Mouse (Mus musculus): ENCODE measurements around the gene Arid1a.

The Arid1a gene

DNA sequence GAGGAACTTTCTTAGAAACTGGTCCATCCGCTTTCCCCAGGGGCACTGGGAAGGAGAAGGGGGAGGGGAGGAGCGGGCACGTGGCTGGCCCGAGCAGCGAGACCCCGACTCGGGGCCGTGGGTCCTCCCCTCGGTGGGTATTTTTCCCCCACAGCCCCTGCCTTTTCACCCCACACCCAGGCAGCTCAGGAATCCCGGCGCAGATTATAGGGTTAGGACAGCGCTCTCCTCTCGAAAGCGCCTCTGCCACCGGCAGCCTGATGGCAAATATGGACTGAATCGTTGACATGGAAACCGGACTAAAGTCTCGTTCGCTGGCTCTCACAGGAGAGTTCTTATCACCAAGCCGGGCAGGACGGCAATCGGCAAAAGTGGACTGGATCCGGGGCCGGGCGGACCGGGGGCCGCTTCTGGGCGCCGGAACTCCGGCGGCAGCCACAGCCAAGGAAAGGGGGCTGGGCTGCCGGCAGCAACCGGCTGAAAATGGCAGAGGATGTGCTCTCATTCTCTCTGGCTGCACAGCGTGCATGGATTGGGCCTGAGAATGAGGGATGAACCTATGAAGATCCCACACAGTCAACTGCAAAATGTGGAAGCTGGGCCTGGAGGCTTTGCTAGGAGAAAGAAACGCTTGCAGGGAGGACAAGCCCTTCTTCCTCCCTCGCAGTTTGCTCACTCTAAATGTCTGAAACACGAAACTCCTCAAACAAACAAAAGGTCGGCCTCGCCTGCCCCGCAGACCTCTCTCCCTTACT lies at the start of gene Arid1a:
TSS of gene Arid1a (minus strand) at position 256 of the 755 bp plus-strand sequence.
- DNase-seq (ENCODE audit: low spot score): peak; percentile 93

- no peak for DNase-seq (ENCODE audit: low spot score)
Measured at GRCm38 (mm10) chr4:133804401-133805263, 48.1 kb upstream of the Arid1a start.

- no peak for DNase-seq (ENCODE audit: low spot score)
Measured at GRCm38 (mm10) chr4:133800589-133800988, 44.0 kb upstream of the Arid1a start.

DNA sequence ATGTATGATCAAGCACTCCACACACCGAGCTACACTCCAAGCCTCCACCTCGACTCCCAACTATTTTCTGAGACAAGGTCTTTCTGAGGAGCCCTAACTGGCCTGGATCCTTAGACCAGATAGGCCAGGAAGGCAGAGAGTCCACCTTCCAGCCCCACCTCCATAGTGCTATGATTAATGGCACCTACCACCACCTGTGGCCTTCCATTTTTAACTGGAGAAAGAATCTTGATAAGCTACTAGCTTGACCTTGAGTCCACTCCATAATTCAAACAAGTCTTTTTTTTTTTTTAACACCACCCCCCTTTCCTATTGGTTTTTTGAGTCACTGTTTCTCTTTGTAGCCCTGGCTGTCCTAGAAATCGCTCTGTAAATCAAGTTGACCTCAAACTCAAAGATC lies 36.7 kb upstream of the Arid1a start:
- DNase-seq (ENCODE audit: low spot score): no peak

GRCm38 (mm10) chr4:133774570-133775554 lies 18.3 kb upstream of the Arid1a start:
- DNase-seq (ENCODE audit: low spot score): peak; percentile 71

- DNase-seq (ENCODE audit: low spot score): no peak
Measured at GRCm38 (mm10) chr4:133769157-133769556, 12.6 kb upstream of the Arid1a start.

- DNase-seq (ENCODE audit: low spot score): no peak
Measured at GRCm38 (mm10) chr4:133763112-133763511, 6.5 kb upstream of the Arid1a start.

DNA sequence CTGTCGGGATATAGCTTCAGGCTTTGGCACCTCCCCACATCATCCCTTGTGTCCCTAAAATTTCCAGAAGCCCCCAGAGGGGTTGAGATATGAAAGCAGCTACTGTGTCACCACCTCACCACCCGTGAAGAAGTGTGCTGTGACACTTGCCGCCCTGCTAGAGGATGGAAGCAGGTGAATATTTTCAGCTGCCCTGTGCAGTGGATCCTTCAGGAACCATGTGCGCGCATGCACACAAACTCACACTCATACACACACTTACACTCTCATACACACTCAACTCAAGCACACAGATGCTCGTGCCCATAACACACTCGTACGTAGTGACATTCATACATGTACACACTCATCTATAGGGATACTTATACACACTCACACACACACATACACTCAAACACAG lies 3.1 kb upstream of the Arid1a start:
- DNase-seq (ENCODE audit: low spot score): no peak

DNA sequence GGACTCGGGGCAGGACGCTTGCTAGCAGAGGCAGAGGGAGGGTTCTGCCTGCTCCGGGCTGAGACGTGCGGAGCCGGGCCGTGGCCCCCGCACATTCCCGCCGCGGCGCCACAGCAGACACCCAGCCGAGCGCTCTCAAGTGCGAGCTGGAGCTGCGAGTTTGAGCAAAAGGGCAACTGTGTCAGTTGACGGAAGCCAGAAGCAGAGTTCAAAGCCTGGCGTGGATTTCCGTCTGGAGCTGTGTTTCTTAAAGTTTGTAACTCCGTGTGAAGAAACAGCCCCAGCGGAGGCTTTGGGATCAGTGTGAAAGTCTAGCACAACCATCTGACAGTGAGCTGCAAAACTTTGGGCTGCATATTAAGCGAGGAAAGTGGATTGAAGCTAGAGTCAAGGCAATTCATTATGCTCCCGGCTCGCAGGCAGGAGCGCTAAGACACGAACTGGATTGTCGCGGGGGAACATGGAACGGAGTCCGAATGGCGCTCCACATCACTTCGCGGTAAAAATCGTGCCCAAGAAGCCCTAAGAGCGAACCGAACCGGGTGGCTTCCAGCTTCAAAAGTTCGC lies 783 bp upstream of the Arid1a start:
- DNase-seq (ENCODE audit: low spot score): peak; percentile 90

- DNase-seq (ENCODE audit: low spot score): no peak
Measured at GRCm38 (mm10) chr4:133755861-133756371, 653 bp downstream of the Arid1a start.

DNA sequence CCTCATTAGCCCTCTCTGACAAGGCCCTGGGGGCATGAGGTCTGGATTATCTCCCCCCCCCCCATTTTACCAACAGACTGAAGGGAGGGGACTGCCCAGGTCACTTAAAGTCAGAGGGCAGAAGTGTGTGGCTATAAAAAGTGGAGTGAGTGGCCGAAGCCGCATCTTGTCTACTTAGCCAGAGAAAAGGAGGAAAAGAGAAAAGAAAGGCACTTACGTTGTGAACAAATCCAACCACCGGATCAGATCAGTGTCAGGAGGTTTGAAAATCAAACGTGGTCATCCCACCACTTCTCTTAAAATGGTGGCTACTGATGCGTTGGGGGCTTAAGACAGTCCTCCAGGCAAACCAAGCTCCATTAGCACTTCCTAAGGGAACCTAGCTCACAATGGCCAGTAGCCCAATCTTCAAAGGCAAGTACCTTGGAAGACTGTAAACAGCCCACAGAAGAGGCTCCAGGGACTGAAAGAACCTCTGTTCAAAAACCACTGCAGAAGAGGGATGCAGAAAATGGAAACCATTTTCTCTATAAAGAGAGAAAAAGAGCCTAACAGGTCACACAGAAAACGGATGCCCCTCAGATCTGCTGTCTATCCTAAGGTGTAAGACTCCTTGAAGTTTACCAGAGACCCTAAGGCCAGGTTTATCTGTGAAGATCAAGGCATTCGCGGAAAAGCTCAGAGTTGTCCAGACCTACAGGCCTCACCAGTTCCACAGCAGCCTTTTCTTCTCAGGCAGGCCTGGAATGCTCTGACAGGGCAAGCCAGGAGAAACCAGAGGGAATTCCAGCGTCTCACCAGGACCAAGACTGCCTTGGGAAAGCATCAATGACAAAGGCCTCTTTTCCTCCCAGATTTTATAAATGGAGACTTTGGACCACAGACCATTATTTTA lies 1.5 kb downstream of the Arid1a start:
- DNase-seq (ENCODE audit: low spot score): no peak

DNA sequence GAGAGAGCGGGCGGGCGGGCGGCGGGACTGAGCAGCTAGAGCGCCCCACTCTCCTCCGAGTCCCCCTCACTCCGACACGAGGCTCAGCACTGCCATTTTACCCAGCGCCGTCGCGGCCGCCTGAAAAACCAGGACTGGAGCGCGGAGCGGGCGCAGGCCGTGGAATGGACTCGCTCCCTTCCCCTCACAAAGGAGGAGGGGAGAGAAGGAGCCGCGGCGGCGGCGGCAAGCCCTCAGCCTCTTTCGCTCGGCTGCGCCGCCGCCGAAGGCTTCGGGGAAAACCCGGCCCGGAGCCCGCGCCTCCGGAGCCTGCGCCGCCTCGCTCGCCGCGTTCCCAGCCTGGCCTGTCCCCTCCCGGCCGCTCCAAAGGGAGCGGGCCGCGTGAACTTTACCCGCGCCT lies 2.3 kb downstream of the Arid1a start:
- DNase-seq (ENCODE audit: low spot score): peak; percentile 96

DNA sequence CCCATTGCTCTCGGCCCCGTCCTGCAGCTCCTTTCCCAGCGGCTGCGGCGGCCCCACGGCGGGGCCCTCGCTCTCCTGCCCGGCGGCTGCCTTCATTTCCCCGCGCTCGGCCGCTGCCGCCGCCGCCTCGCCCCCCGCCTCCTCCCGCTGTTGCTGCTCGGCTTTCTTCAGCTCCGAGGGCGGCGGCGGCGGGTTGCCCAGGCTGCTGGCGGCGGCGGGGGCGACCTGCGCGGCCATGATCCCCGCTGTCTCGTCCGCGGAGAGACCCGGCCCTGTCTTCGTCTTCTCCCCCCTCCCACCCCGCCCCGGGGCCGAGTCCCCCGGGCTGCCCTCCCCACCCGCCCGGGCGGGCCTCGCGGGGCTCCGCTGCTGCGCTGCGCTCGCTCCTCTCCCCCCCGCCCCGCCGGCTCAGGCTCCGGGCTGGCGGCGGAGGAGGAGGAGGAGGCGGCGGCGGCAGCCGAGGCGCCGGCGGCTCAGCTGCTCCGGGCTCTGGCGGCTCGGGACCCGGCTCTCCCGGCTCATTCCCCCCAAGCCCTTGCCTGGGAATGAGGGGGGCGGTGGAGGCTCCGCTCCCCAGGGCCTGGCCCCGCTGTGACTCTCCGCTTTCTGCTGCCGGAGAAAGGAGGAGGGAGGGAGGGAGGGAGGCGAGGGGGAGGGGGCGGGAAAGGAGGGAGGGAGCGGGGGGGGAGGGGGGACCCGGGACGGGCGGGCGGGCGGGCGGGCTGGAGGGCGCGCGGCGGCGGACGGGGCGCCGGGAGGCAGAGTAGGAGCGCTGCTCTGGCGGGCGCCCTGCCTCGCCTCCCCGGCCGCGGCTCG lies 3.0 kb downstream of the Arid1a start:
- DNase-seq (ENCODE audit: low spot score): peak; percentile 77

DNA sequence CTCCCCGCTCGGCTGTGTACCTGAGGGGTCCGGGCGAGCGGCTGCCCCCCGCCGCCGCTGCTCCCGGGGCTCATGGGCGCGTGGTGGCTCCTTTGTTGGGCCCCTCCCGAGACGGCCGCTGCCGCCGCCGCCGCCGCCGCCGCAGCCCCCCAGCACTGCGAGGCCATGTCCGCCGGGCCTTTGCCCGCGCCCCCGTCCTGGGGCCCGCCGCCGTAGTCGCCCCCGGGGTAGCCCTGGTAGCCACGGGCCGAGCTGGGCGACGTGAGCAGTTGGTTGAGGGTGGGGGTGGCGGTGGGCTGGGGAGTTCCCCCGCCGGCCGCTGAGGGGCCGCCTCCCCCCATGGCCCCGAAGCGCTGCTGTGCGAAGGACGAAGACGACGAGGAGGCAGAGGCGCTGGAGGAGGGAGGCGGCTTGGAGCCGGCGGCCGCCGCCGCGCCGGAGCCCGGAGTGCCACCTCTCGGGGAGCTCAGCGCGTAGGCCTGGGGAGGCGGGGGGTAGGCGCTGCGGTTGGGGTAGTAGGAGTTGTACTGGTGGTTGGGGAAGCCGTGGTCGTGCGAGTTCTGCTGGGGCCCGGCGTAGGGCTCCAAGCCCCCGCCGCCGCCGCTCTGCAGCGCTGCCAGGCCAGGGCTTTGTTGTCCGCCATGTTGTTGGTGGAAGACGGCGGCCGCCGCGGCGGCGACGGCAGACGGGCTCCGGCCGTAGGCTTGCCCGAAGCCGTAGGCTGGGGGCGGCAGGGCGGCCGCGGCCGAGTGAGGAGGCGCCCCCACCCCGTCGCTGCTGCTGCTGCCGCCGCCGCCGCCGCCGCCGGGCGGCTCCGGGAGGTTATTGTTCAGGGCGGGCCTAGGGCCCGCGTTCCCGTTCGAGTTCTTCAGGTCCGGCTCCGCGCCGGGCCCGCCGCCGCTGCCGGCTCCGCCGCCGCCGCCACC lies 3.9 kb downstream of the Arid1a start:
- peak; percentile 79 for DNase-seq (ENCODE audit: low spot score)

- peak; percentile 82 for DNase-seq (ENCODE audit: low spot score)
Measured at GRCm38 (mm10) chr4:133751521-133752448, 4.8 kb downstream of the Arid1a start.

DNA sequence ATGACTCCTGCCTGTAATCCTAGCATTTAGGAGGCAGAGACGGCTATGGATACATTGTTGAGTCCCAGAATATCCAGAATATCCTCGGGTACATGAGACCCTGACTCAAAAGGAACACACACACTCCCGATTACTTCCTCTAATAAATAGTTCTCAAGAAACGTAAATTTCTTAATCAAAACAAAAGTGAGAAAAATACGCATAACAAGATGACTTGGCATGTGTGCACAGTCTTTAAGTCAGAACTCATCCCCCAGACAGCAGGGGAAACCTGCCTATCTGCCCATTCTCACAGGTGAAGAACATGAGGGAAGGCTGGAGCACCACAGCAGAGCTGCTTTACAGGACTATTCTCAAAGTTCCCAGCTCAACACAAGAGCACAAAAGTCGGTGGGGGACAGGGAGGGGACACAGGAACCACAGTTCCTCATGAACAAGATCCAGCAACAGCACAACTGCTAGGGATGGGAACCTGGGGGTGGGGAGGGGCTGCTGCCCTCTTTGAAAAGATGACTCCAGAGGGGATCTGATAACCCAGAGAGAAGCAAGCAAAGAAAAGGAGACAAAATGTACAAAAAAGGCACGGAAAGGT lies 6.3 kb downstream of the Arid1a start:
- no peak for DNase-seq (ENCODE audit: low spot score)

- DNase-seq (ENCODE audit: low spot score): no peak
Measured at GRCm38 (mm10) chr4:133735282-133735681, 21.3 kb downstream of the Arid1a start.

Measured in testis, postnatal 14 days (tissue).